8 mouse cellular contexts compared by ENCODE assay signal in genomic region chr11:51059151-51059571, GRCm38 (mm10). TPM values are rescaled to one million over a fixed set of nuclear protein-coding genes. Genes with fewer than 3 reads are reported as not detected.
DNase-seq lines count a peak whose midpoint lies in the region; ATAC-seq and TF ChIP-seq lines count a peak whose summit lies in the region.

Zfp354a (plus strand) TSS chr11:51059257.

- H3K9ac ChIP-seq in embryonic facial prominence, embryonic 11.5 days (replicated peaks; ENCODE audit: low read length), result peak within 1 kb of the TSS; percentile 83
- H3K9ac ChIP-seq in midbrain, embryonic 12.5 days (replicated peaks), result peak within 1 kb of the TSS; percentile 77
- H3K9ac ChIP-seq in stomach, embryonic 15.5 days, result peak within 1 kb of the TSS; percentile 64

- 2% methylated on average over 32 of the region's 32 CpGs for WGBS in spleen, adult 2 months
- WGBS in embryonic facial prominence, embryonic 11.5 days, result 0% methylated on average over 32 of the region's 32 CpGs
- WGBS in midbrain, embryonic 12.5 days, result under 1% methylated on average over 31 of the region's 32 CpGs
- 1% methylated on average over 32 of the region's 32 CpGs for WGBS in stomach, embryonic 15.5 days

- H3K9me3 ChIP-seq in embryonic facial prominence, embryonic 11.5 days (replicated peaks; ENCODE audit: control insufficient read depth, low read length), result no peaks in the 10 kb centered on the region
- no peaks in the 10 kb centered on the region for H3K9me3 ChIP-seq in midbrain, embryonic 12.5 days
- H3K9me3 ChIP-seq in stomach, embryonic 15.5 days, result no peaks in the 10 kb centered on the region

- no peak within 1 kb of the TSS for H3K27ac ChIP-seq in spleen, adult 2 months (ENCODE audit: insufficient read depth, low read length)
- no peak within 1 kb of the TSS for H3K27ac ChIP-seq in embryonic facial prominence, embryonic 11.5 days (replicated peaks; ENCODE audit: low read depth, low read length)
- H3K27ac ChIP-seq in midbrain, embryonic 12.5 days (replicated peaks), result peak within 1 kb of the TSS; percentile 50; the same call in 1 of the 2 replicates
- H3K27ac ChIP-seq in stomach, embryonic 15.5 days, result 0 out of 2 replicates have a peak within 1 kb of the TSS, but pooled peaks have one; percentile 35

- no peak for DNase-seq in spleen, adult 2 months (ENCODE audit: low read depth in 1 of 2, low spot score in 2 of 2)
- no peak for DNase-seq in spleen, adult 12 weeks (ENCODE audit: low spot score)
- DNase-seq in embryonic facial prominence, embryonic 11.5 days (ENCODE audit: low spot score), result peak; percentile 87
- peak; percentile 70 to 82 for DNase-seq in heart, adult 18-20 months
- peak; percentile 80 for DNase-seq in kidney, adult 18-20 months
- DNase-seq in left cerebral cortex, postnatal 36 days (ENCODE audit: low spot score in 2 of 2), result peak; percentile 66 to 69

- no peak for TF ChIP-seq CTCF in spleen, adult 2 months (IDR thresholded peaks at IDR 0.05; ENCODE audit: extremely low read depth, insufficient read depth, insufficient read length, insufficient replicate concordance)

- H3K4me3 ChIP-seq in spleen, adult 2 months (ENCODE audit: extremely low read depth, insufficient read depth, insufficient read length), result peak within 1 kb of the TSS; percentile 34; the same call in 1 of the 2 replicates
- peak within 1 kb of the TSS; percentile 83 for H3K4me3 ChIP-seq in embryonic facial prominence, embryonic 11.5 days (ENCODE audit: low read depth, low read length)
- peak within 1 kb of the TSS; percentile 77 for H3K4me3 ChIP-seq in midbrain, embryonic 12.5 days
- peak within 1 kb of the TSS; percentile 82 for H3K4me3 ChIP-seq in stomach, embryonic 15.5 days (replicated peaks)

- intact Hi-C loops in left cerebral cortex, postnatal 36 days (cut with DNase I), result no loop called here

- TF ChIP-seq POLR2A in spleen, adult 2 months (IDR thresholded peaks at IDR 0.05; ENCODE audit: low read depth, low read length), result no peak

- no peaks in the 10 kb centered on the region for H3K4me1 ChIP-seq in spleen, adult 2 months (ENCODE audit: control insufficient read depth, insufficient read depth, insufficient read length)
- no peaks in the 10 kb centered on the region for H3K4me1 ChIP-seq in embryonic facial prominence, embryonic 11.5 days (ENCODE audit: control insufficient read depth, insufficient read depth, low read length)
- peaks cover 11% of the 10 kb centered on the region for H3K4me1 ChIP-seq in midbrain, embryonic 12.5 days
- H3K4me1 ChIP-seq in stomach, embryonic 15.5 days, result peaks cover 5% of the 10 kb centered on the region; the same call in 1 of the 2 replicates

- H3K4me2 ChIP-seq in embryonic facial prominence, embryonic 11.5 days (ENCODE audit: low read depth, low read length), result peak within 1 kb of the TSS; percentile 78
- peak within 1 kb of the TSS; percentile 84 for H3K4me2 ChIP-seq in midbrain, embryonic 12.5 days (replicated peaks)
- peak within 1 kb of the TSS; percentile 82 for H3K4me2 ChIP-seq in stomach, embryonic 15.5 days

- H3K36me3 ChIP-seq in spleen, adult 2 months (ENCODE audit: control insufficient read depth, insufficient read depth, low read length), result no peaks in the 10 kb centered on the region
- no peaks in the 10 kb centered on the region for H3K36me3 ChIP-seq in embryonic facial prominence, embryonic 11.5 days (replicated peaks; ENCODE audit: control insufficient read depth, insufficient read depth, low read depth, low read length)
- H3K36me3 ChIP-seq in midbrain, embryonic 12.5 days, result peaks cover 30% of the 10 kb centered on the region
- H3K36me3 ChIP-seq in stomach, embryonic 15.5 days, result no peaks in the 10 kb centered on the region

- ATAC-seq in embryonic facial prominence, embryonic 11.5 days (replicated peaks; ENCODE audit: insufficient number of reproducible peaks, low FRiP score, low TSS enrichment, low read depth), result peak; percentile 88
- ATAC-seq in midbrain, embryonic 12.5 days (ENCODE audit: low FRiP score, low read depth), result peak; percentile 95
- ATAC-seq in stomach, embryonic 15.5 days (ENCODE audit: insufficient read depth, low FRiP score, low read depth), result peak; percentile 83

- no peaks in the 10 kb centered on the region for H3K27me3 ChIP-seq in spleen, adult 2 months (ENCODE audit: control insufficient read depth, insufficient read depth, low read length)
- no peaks in the 10 kb centered on the region for H3K27me3 ChIP-seq in embryonic facial prominence, embryonic 11.5 days (ENCODE audit: control insufficient read depth, insufficient read depth, low read length)
- no peaks in the 10 kb centered on the region for H3K27me3 ChIP-seq in midbrain, embryonic 12.5 days
- no peaks in the 10 kb centered on the region for H3K27me3 ChIP-seq in stomach, embryonic 15.5 days (replicated peaks)

RNA-seq across cellular contexts. Expression of gene Zfp354a, which starts in this region (rescaled TPM):
- 0.34 and 0.36 TPM in 2 replicates for polyA plus RNA-seq in spleen, adult 2 months (2012; rRNA removed)
- 8.6 and 11.4 TPM in 2 replicates for polyA plus RNA-seq in embryonic facial prominence, embryonic 11.5 days (2014; fragmentation: Nextera tagmentation; extraction: Ambion mirVana)
- 1 to 10 TPM; 2.1 to 2.3 TPM for total RNA-seq in heart, adult 18-20 months (2021)
- 1 to 10 TPM; 8.1 to 9.3 TPM for total RNA-seq in left cerebral cortex, postnatal 36 days (2021)
- 11.3 and 11.7 TPM in 2 replicates for polyA plus RNA-seq in midbrain, embryonic 12.5 days (2016; fragmentation: Nextera tagmentation; extraction: Ambion mirVana)
- 6.3 and 9.4 TPM in 2 replicates for polyA plus RNA-seq in stomach, embryonic 15.5 days (2015; fragmentation: Nextera tagmentation; extraction: Ambion mirVana)

Comparison
In these comparisons a context has a peak if more than half of its experiments do, and no peak if none do; other contexts are left out.
1. DNase-seq: peak in embryonic facial prominence, embryonic 11.5 days (single experiment), heart, adult 18-20 months (2 of 2), kidney, adult 18-20 months (single experiment) and left cerebral cortex, postnatal 36 days (2 of 2); none in spleen, adult 2 months (0 of 2) and spleen, adult 12 weeks (single experiment).
2. H3K27ac ChIP-seq: peak in midbrain, embryonic 12.5 days (single experiment) and stomach, embryonic 15.5 days (single experiment); none in spleen, adult 2 months (single experiment) and embryonic facial prominence, embryonic 11.5 days (single experiment).
3. Peak in every context shown above with its lines, with median percentiles within 50 percentile points of each other: H3K4me3 ChIP-seq, ATAC-seq, H3K4me2 ChIP-seq and H3K9ac ChIP-seq.